Mouse (Mus musculus): Measurements from ENCODE around the gene Elf3. TPM values are rescaled to one million over a fixed set of nuclear protein-coding genes. Genes with fewer than 3 reads are reported as not detected.
"Not testable (repeated sequence)": the region's sequence is repeated elsewhere in the genome, so short reads cannot be mapped to it uniquely, and the experiment has no call there.

Elf3 gene
- polyA plus RNA-seq, 1 experiment from 2014 or later: 9.0 TPM

DNA sequence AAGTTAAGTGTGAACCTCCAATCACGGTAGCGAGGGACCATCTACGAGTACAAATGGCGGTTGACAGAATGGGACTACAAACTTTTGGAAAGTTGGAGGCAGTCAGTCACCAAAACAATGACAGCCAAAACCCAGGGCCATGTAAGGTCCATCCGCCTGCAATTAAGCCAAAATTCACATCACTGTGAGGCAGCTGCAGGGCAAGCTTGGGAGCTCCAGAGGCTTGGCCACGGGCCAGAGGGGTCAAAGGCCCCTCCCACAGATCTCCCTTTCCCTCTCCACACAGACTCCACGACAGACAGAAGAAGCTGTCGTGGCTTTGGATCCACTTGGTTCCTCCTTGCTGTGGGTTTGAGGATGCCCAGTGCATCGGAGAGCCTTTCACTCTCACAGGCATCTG, 4.9 kb upstream of the Elf3 start:
- no peak for ATAC-seq (ENCODE audit: insufficient number of reproducible peaks, insufficient read depth, low FRiP score, low TSS enrichment, low read depth)
- H3K9me3 ChIP-seq: no peaks in the 10 kb centered on the region

DNA sequence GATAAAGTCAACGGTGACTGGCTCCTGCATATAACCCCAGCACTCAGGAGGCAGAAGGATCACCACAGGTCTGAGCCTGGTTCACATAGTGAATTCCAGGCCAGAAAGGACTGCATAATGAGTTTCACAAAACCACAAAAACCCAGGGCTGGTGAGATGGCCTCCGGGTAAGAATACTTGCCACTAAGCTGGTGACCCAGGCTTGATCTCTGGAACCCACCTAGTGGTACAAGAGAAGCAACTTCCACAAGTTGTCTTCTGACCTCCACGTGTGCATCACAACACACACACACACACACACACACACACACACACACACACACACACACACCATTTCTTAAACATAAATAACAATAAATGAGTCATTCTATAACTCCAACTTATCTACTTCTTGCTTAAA, 4.0 kb upstream of the Elf3 start:
- 89% methylated on average over 3 of the region's 3 CpGs for WGBS
- Histone ChIP-seq H3K36me3 (peaks cover 60% of the 10 kb centered on the region), H3K4me1 (peaks cover 15% of the 10 kb centered on the region), H3K9me3 (no peaks in the 10 kb centered on the region), H3K4me2 (no peak overlapping the region), H3K4me3 (no peak overlapping the region), H3K9ac (no peak overlapping the region), H3K27me3 (no peaks in the 10 kb centered on the region), H3K27ac (no peak overlapping the region)
- ATAC-seq (ENCODE audit: insufficient number of reproducible peaks, insufficient read depth, low FRiP score, low TSS enrichment, low read depth): no peak

More for the DNA sequence above, 4.9 kb upstream of the Elf3 start:
- H3K4me2 ChIP-seq: no peak overlapping the region
- peaks cover 11% of the 10 kb centered on the region for H3K4me1 ChIP-seq
- H3K36me3 ChIP-seq: peaks cover 70% of the 10 kb centered on the region
- H3K4me3 ChIP-seq: no peak overlapping the region
- H3K27ac ChIP-seq: 0 out of 2 replicates have a peak overlapping the region, but pooled peaks have one; percentile 7
- H3K27me3 ChIP-seq: no peaks in the 10 kb centered on the region
- H3K9ac ChIP-seq: no peak overlapping the region
- WGBS: 87% methylated on average over 9 of the region's 9 CpGs

DNA sequence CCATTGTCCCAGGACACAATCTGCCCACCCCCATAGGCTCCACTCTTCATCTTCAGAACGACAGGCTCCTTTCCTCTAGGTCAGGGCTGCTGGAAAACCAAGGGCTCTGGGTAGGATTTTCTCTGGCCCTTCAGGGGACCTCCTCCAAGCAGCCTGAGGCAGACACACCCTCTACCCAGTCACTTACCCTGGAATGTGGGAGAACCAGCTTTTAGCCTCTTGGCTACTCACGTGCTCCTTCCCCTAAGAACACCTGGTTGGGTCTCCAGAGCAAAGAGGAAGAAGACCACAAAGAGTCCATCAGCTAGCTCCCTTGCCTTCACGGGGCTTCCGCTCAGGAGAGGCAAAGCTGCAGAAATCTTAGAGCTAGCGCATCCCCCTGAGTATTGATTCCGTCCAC, 2.6 kb upstream of the Elf3 start:
- Histone ChIP-seq H3K4me1 (peaks cover 15% of the 10 kb centered on the region), H3K27me3 (no peaks in the 10 kb centered on the region), H3K9me3 (no peaks in the 10 kb centered on the region), H3K9ac (no peak overlapping the region), H3K4me3 (no peak overlapping the region), H3K4me2 (no peak overlapping the region), H3K36me3 (peaks cover 46% of the 10 kb centered on the region), H3K27ac (0 out of 2 replicates have a peak overlapping the region, but pooled peaks have one; percentile 11)
- WGBS: 60% methylated on average over 6 of the region's 6 CpGs
- ATAC-seq (ENCODE audit: insufficient number of reproducible peaks, insufficient read depth, low FRiP score, low TSS enrichment, low read depth): no peak

DNA sequence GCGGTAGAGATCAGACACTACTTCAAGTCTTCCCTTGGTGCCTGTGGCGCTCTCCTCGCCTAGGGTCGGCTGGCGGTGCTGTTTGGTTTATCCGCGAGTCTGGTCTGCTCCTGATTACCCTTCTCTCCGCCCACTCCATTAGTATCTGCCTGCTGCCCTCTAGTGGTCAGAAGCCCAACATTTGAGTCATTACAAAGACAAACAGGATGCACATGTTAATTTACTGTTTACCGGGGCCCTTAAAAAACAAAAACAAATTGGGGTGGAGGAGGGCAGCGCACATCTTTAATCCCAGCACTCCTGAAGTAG, 714 bp upstream of the Elf3 start:
- no peak; the same call in 1 of the 2 replicates for ATAC-seq (ENCODE audit: insufficient number of reproducible peaks, insufficient read depth, low FRiP score, low TSS enrichment, low read depth)
- no peaks in the 10 kb centered on the region for H3K27me3 ChIP-seq
- WGBS: 1% methylated on average over 10 of the region's 10 CpGs

DNA sequence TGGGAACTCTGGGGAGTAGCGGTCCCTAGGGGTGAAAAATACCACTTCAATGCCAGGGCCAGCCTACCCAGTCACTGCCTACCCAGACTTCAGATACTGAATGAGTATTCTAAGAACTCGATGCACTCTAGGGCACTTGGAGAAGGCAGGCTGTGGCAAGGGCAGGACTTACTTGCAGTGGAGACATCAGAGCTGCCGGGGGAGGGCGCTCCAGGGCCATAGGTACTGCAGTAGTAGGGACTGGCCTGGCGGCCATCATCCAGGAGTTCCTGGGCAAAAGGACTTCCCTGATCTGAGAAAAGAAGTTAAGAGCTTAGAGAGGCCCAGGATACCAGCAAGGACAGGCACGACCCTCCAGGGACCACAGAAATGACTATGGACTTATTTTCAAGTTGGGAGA, 2.1 kb downstream of the Elf3 start:
- Histone ChIP-seq H3K9ac (no peak overlapping the region), H3K4me1 (peaks cover 25% of the 10 kb centered on the region), H3K27ac (no peak overlapping the region), H3K27me3 (no peaks in the 10 kb centered on the region), H3K4me3 (no peak overlapping the region), H3K36me3 (peaks cover under 1% of the 10 kb centered on the region; the same call in 1 of the 2 replicates), H3K4me2 (peak overlapping the region; percentile 20), H3K9me3 (no peaks in the 10 kb centered on the region)
- no peak for ATAC-seq (ENCODE audit: insufficient number of reproducible peaks, insufficient read depth, low FRiP score, low TSS enrichment, low read depth)
- WGBS: 77% methylated on average over 6 of the region's 6 CpGs

More for the DNA sequence above, 714 bp upstream of the Elf3 start:
- H3K9me3 ChIP-seq: no peaks in the 10 kb centered on the region
- H3K36me3 ChIP-seq: peaks cover 27% of the 10 kb centered on the region
- H3K4me1 ChIP-seq: peaks cover 15% of the 10 kb centered on the region
- peak overlapping the region; percentile 83 for H3K27ac ChIP-seq
- peak overlapping the region; percentile 41; the same call in 1 of the 2 replicates for H3K9ac ChIP-seq
- peak overlapping the region; percentile 27 for H3K4me3 ChIP-seq
- peak overlapping the region; percentile 58 for H3K4me2 ChIP-seq

DNA sequence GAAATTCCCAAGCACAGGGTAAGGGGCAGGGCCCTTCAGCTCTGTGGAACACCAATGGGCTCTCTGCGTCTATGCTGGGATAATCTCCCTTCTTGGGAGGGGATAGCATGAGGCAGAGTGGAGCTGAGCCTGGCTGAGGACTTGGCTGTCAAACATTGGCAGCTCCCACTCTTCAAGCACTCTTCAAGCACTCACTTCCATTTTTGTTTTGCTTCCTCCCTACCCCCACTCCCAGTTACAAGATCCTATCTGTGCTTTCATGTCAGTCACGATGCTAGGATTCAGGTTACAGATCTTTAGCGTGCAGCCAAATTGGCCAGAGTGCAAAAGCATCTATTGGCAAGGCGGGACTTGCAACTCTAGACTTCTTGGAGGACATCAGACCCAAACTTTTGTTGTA, 5.5 kb downstream of the Elf3 start:
- no peak for ATAC-seq (ENCODE audit: insufficient number of reproducible peaks, insufficient read depth, low FRiP score, low TSS enrichment, low read depth)
- WGBS: 22% methylated on average over 4 of the region's 4 CpGs

DNA sequence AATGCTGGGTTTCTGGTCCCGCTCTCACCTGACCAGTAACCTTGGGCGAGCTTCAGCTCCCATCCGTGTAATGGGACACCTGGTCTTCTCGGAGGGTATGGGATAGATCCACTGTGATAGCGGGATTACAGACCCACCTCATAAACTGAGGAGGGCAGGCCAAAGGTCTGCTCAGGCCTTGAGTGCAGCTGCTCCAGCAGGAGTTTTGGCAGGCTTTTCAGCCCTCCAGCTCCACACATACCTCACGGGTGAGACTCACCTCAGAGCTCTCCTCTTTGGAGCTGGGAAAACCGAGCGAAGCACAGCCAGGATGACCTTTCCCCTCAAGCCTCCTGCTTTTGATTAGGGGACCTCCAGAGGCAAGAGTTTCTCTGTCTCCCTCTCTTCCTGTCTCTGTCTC, 7.0 kb downstream of the Elf3 start:
- 75% methylated on average over 8 of the region's 8 CpGs for WGBS
- Histone ChIP-seq H3K4me2 (no peak overlapping the region), H3K4me1 (peaks cover 18% of the 10 kb centered on the region), H3K9ac (no peak overlapping the region), H3K36me3 (no peaks in the 10 kb centered on the region), H3K27ac (no peak overlapping the region), H3K9me3 (no peaks in the 10 kb centered on the region), H3K27me3 (peaks cover 14% of the 10 kb centered on the region; the same call in 1 of the 2 replicates), H3K4me3 (no peak overlapping the region)
- no peak for ATAC-seq (ENCODE audit: insufficient number of reproducible peaks, insufficient read depth, low FRiP score, low TSS enrichment, low read depth)

More for the DNA sequence above, 5.5 kb downstream of the Elf3 start:
- no peak overlapping the region for H3K27ac ChIP-seq
- peaks cover 18% of the 10 kb centered on the region for H3K4me1 ChIP-seq
- no peaks in the 10 kb centered on the region for H3K9me3 ChIP-seq
- H3K4me3 ChIP-seq: no peak overlapping the region
- H3K36me3 ChIP-seq: no peaks in the 10 kb centered on the region
- H3K27me3 ChIP-seq: peaks cover 14% of the 10 kb centered on the region; the same call in 1 of the 2 replicates
- no peak overlapping the region for H3K9ac ChIP-seq
- no peak overlapping the region for H3K4me2 ChIP-seq

DNA sequence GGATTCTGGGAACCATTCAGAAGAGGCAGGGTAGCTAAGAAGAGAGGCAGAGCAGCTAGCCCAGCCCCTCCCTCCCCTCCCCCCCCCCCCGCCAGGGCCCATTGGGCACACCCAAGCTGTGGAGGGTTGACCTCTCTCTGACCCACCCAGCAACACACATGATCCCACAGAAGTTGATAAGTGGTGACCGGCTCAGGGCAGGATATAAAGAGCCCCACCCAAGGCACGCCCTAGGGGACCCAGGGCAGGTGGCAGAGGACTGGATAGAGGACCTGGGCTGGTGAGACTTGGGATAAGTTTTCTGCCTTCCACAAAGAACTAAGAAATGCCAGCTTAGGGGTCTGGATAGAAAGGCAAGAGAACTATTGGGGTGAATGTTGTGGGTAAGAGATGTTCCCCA, 7.7 kb downstream of the Elf3 start:
- ATAC-seq (ENCODE audit: insufficient number of reproducible peaks, insufficient read depth, low FRiP score, low TSS enrichment, low read depth): no peak

DNA sequence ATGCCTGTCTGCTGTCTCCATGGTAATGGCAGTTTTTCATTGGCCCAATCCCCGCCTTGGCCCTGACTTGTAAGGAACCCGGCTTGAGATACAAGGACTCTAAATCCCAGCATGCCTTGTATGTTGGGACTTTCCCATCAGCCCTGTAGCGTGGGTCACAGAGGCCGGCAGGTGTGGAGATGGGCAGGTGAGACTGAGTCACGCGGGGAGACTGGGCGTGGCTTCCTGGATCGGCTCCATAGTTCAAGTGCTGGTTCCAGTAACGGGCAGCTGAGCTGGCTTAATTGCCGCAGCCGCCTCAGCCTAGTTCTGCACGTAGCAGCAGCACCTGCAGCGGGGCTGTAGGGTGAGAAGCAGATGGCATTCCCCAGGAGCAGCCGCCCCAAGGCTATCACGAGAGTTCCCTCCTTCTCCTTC, 9.9 kb downstream of the Elf3 start:
- Histone ChIP-seq H3K4me2 (peak overlapping the region; percentile 50), H3K9me3 (no peaks in the 10 kb centered on the region), H3K4me3 (peak overlapping the region; percentile 23), H3K27me3 (peaks cover 14% of the 10 kb centered on the region; the same call in 1 of the 2 replicates), H3K36me3 (no peaks in the 10 kb centered on the region), H3K9ac (0 out of 2 replicates have a peak overlapping the region, but pooled peaks have one; percentile 1), H3K4me1 (peaks cover 17% of the 10 kb centered on the region), H3K27ac (no peak overlapping the region)
- WGBS: 6% methylated on average over 15 of the region's 15 CpGs
- ATAC-seq (ENCODE audit: insufficient number of reproducible peaks, insufficient read depth, low FRiP score, low TSS enrichment, low read depth): peak; percentile 44; the same call in 1 of the 2 replicates

More for the DNA sequence above, 7.7 kb downstream of the Elf3 start:
- Histone ChIP-seq H3K4me3 (no peak overlapping the region), H3K4me2 (no peak overlapping the region), H3K27ac (no peak overlapping the region), H3K27me3 (peaks cover 14% of the 10 kb centered on the region; the same call in 1 of the 2 replicates), H3K4me1 (peaks cover 18% of the 10 kb centered on the region), H3K9me3 (no peaks in the 10 kb centered on the region), H3K36me3 (no peaks in the 10 kb centered on the region), H3K9ac (no peak overlapping the region)
- 70% methylated on average over 2 of the region's 3 CpGs for WGBS

DNA sequence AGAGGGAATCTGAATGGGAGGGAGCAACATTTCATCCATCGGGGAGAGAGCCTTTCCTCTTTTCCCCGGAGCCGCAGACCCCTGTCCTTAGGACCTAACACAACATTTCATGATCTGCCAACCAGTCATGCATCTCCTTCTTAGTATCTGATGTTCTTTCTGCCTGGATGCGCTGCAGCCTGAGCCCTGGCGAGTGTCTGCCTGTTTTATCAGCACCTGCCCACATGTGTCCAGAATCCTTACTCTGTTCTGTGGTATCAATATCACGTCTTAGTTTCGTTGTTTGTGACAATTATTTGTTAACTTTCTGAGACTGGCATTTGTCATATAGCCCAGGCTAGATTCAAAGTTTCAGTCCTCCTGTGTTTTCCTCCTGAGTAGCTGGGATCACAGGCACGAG, 14.4 kb downstream of the Elf3 start:
- 78% methylated on average over 8 of the region's 8 CpGs for WGBS
- no peak overlapping the region for H3K4me2 ChIP-seq
- no peak overlapping the region for H3K27ac ChIP-seq
- peaks cover 8% of the 10 kb centered on the region; the same call in 1 of the 2 replicates for H3K4me1 ChIP-seq
- H3K36me3 ChIP-seq: no peaks in the 10 kb centered on the region
- no peak for ATAC-seq (ENCODE audit: insufficient number of reproducible peaks, insufficient read depth, low FRiP score, low TSS enrichment, low read depth)
- H3K9me3 ChIP-seq: no peaks in the 10 kb centered on the region
- H3K27me3 ChIP-seq: 0 out of 2 replicates have a peak, but pooled peaks cover 8% of the 10 kb centered on the region
- H3K4me3 ChIP-seq: no peak overlapping the region
- no peak overlapping the region for H3K9ac ChIP-seq

DNA sequence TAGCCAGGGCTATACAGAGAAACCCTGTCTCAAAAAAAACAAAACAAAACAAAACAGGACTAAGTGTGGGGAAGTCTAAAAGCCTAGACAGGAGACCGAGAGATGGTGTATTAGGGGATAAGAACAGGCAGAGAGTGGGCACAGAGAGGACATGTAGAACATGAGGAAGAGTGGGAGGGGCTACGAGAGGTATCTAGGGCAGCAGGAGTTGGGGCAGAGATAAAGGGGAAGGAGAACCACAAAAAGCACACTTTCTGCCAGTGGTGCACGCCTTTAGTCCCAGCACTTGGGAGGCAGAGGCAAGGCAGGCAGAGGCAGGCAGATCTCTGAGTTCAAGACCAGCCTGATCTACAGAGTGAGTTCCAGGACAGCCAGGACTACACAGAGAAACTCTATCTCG, 18.2 kb downstream of the Elf3 start:
- WGBS: 84% methylated on average over 4 of the region's 4 CpGs

DNA sequence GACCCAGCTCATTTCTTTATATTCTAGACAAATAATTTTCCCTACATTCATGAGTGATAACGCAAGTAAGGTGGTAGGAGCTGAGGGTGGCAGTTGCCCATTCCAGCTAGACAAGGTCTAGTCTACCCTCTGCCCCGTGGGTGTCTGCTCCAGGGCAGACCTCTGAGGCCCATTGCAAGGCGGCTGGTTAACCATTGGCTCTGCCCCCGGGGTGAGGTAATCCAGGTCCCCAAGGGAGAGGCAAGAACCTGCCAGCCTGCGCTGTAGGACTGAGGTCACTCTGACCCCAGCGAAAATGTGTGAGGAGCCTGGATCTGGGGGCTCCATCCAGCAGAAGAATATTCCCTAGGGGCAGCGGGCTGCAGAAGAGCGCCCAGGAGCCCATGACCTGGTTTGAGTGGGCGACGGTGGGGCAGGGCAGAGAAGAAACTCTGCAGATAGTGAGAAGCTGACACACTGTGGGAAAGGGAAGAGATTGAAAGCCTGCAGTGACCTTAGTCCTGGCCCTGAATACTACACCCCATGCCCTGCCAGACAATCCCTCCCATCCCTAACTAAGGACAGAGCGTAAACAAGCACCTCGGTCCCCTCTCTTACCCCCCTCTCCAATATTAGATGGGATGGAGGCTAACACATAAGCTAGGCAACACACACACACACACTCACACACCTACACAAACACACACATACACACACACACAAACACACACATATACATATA, 21.1 kb downstream of the Elf3 start:
- WGBS: 68% methylated on average over 12 of the region's 12 CpGs
- ATAC-seq (ENCODE audit: insufficient number of reproducible peaks, insufficient read depth, low FRiP score, low TSS enrichment, low read depth): no peak
- no peak overlapping the region for H3K4me3 ChIP-seq
- H3K9ac ChIP-seq: no peak overlapping the region
- H3K4me2 ChIP-seq: no peak overlapping the region
- no peaks in the 10 kb centered on the region for H3K27me3 ChIP-seq
- no peaks in the 10 kb centered on the region for H3K9me3 ChIP-seq
- no peaks in the 10 kb centered on the region for H3K36me3 ChIP-seq
- no peak overlapping the region for H3K27ac ChIP-seq
- no peaks in the 10 kb centered on the region for H3K4me1 ChIP-seq

More for the DNA sequence above, 18.2 kb downstream of the Elf3 start:
- not testable (repeated sequence) for H3K27me3 ChIP-seq; ATAC-seq (ENCODE audit: insufficient number of reproducible peaks, insufficient read depth, low FRiP score, low TSS enrichment, low read depth); H3K9ac ChIP-seq; H3K9me3 ChIP-seq; H3K27ac ChIP-seq; H3K4me1 ChIP-seq; H3K36me3 ChIP-seq; H3K4me3 ChIP-seq; H3K4me2 ChIP-seq

Data from embryonic facial prominence, embryonic 13.5 days (tissue).